Mouse (Mus musculus) MEL (cell line): Measurements from ENCODE around the gene Tex264. TPM values are rescaled to one million over a fixed set of nuclear protein-coding genes. Genes with fewer than 3 reads are reported as not detected.

ENCODE experiments used
- DNase-seq: peaks from one replicate; pipeline ENCODE4 v3.0.0; 2011; ENCODE audit warnings: low read depth, low spot score
- H3K27ac ChIP-seq: 2 replicates; pipeline ENCODE4 v1.5.1; 2012; ENCODE audit warnings: low read depth, mild to moderate bottlenecking, control low read depth, low read length, moderate library complexity; ENCODE audit not compliant: control insufficient read depth
- H3K27me3 ChIP-seq, 2 experiments: fragments of 150-350 bp in 1 of 2; sonication (generic) in 1 of 2; 2 replicates each; pipeline ENCODE4 v1.6.1; 2012; ENCODE audit warnings: low read length in 2 of 2, mild to moderate bottlenecking in 2 of 2, improper control_type of control experiment in 1 of 2, moderate library complexity in 1 of 2; ENCODE audit not compliant: insufficient read depth in 2 of 2, control insufficient read depth in 1 of 2
- H3K36me3 ChIP-seq, 2 experiments: 2 replicates each; pipeline ENCODE4 v1.6.1; 2012 to 2014; ENCODE audit warnings: low read length in 2 of 2, improper control_type of control experiment in 1 of 2, inconsistent platforms in 1 of 2, mild to moderate bottlenecking in 1 of 2; ENCODE audit not compliant: insufficient read depth in 2 of 2, control insufficient read depth in 1 of 2
- H3K4me1 ChIP-seq, 2 experiments: fragments of 150-350 bp in 1 of 2; sonication (generic) in 1 of 2; 2 replicates each; pipeline ENCODE4 v1.6.1; 2012; ENCODE audit warnings: low read length in 2 of 2, improper control_type of control experiment in 1 of 2, mild to moderate bottlenecking in 1 of 2; ENCODE audit not compliant: insufficient read depth in 2 of 2, control insufficient read depth in 1 of 2
- H3K4me3 ChIP-seq, 2 experiments: fragments of 150-350 bp in 1 of 2; sonication (generic) in 1 of 2; 2 replicates each; pipeline ENCODE4 v1.5.1; 2012; ENCODE audit warnings: low read depth in 2 of 2, low read length in 2 of 2, mild to moderate bottlenecking in 2 of 2, moderate library complexity in 2 of 2, control low read depth in 1 of 2, improper control_type of control experiment in 1 of 2; ENCODE audit not compliant: control insufficient read depth in 1 of 2, insufficient read depth in 1 of 2
- H3K79me2 ChIP-seq: 2 replicates; pipeline ENCODE4 v1.6.1; 2012; ENCODE audit warnings: mild to moderate bottlenecking, low read length, moderate library complexity; ENCODE audit not compliant: control insufficient read depth, poor library complexity, insufficient read depth
- H3K9ac ChIP-seq: 2 replicates; pipeline ENCODE4 v1.6.1; 2012; ENCODE audit warnings: low read depth, mild to moderate bottlenecking, control low read depth, low read length, moderate library complexity; ENCODE audit not compliant: control insufficient read depth, poor library complexity, severe bottlenecking
- H3K9me3 ChIP-seq: fragments of 150-350 bp; sonication (generic); replicated peaks from 2 replicates; pipeline ENCODE4 v1.6.1; 2012; ENCODE audit warnings: mild to moderate bottlenecking, low read length, improper control_type of control experiment, moderate library complexity; ENCODE audit not compliant: insufficient read depth
- CTCF ChIP-seq, 3 experiments: IDR thresholded peaks in 2 of 3; conservative IDR thresholded peaks in 1 of 3; 2 replicates each; pipeline ENCODE4 v1.5.1; 2011 to 2012; ENCODE audit warnings: low read length in 3 of 3, low read depth in 2 of 3, mild to moderate bottlenecking in 2 of 3, improper control_type of control experiment in 1 of 3, inconsistent platforms in 1 of 3, mixed read lengths in 1 of 3, moderate library complexity in 1 of 3; ENCODE audit not compliant: control insufficient read depth in 1 of 3, insufficient read depth in 1 of 3, poor library complexity in 1 of 3, severe bottlenecking in 1 of 3
- ELF1 ChIP-seq: IDR thresholded peaks from 2 replicates; pipeline ENCODE4 v1.6.1; 2014; ENCODE audit warnings: low read depth, mild to moderate bottlenecking, inconsistent platforms, low read length, improper control_type of control experiment, moderate library complexity
- EP300 ChIP-seq, 2 experiments: IDR thresholded peaks; 2 replicates each; pipeline ENCODE4 v1.6.1; 2011; ENCODE audit warnings: improper control_type of control experiment in 2 of 2, low read length in 2 of 2, low read depth in 1 of 2, mild to moderate bottlenecking in 1 of 2
- ETS1 ChIP-seq: IDR thresholded peaks from 2 replicates; pipeline ENCODE4 v1.6.1; 2012; ENCODE audit warnings: low read depth, mild to moderate bottlenecking, inconsistent platforms, low read length, improper control_type of control experiment, moderate library complexity
- GABPA ChIP-seq: IDR thresholded peaks from 2 replicates; pipeline ENCODE4 v1.6.1; 2012; ENCODE audit warnings: low read depth, mild to moderate bottlenecking, inconsistent platforms, low read length, improper control_type of control experiment, moderate library complexity
- GATA1 ChIP-seq: IDR thresholded peaks from 2 replicates; pipeline ENCODE4 v1.6.1; 2011; ENCODE audit warnings: low read depth, low read length, improper control_type of control experiment
- HCFC1 ChIP-seq: IDR thresholded peaks from 2 replicates; pipeline ENCODE4 v1.6.1; 2012; ENCODE audit warnings: low read depth, mild to moderate bottlenecking, inconsistent platforms, low read length, improper control_type of control experiment, moderate library complexity
- KAT2A ChIP-seq: conservative IDR thresholded peaks from 2 replicates; pipeline ENCODE4 v1.6.1; 2012; ENCODE audit warnings: low read depth, low read length, improper control_type of control experiment, inconsistent platforms
- MEF2A ChIP-seq: IDR thresholded peaks from 2 replicates; pipeline ENCODE4 v1.6.1; 2014; ENCODE audit warnings: low read depth, mild to moderate bottlenecking, inconsistent platforms, low read length, improper control_type of control experiment; ENCODE audit not compliant: poor library complexity, insufficient replicate concordance, severe bottlenecking; ENCODE audit errors: extremely low read depth
- NRF1 ChIP-seq: IDR thresholded peaks from 2 replicates; pipeline ENCODE4 v1.6.1; 2014; ENCODE audit warnings: low read depth, mild to moderate bottlenecking, inconsistent platforms, low read length, improper control_type of control experiment, moderate library complexity; ENCODE audit not compliant: poor library complexity, insufficient read depth, severe bottlenecking
- POLR2A ChIP-seq, 2 experiments: IDR thresholded peaks; 2 replicates each; pipeline ENCODE4 v1.6.1; 2011 to 2012; ENCODE audit warnings: low read length in 2 of 2, mild to moderate bottlenecking in 2 of 2, control low read depth in 1 of 2, improper control_type of control experiment in 1 of 2, low read depth in 1 of 2, moderate library complexity in 1 of 2; ENCODE audit not compliant: control insufficient read depth in 1 of 2, insufficient read depth in 1 of 2, poor library complexity in 1 of 2
- SMC3 ChIP-seq: IDR thresholded peaks from 2 replicates; pipeline ENCODE4 v1.6.1; 2011; ENCODE audit warnings: low read depth, low read length, improper control_type of control experiment
- TAL1 ChIP-seq: IDR thresholded peaks from 2 replicates; pipeline ENCODE4 v1.6.1; 2012; ENCODE audit warnings: mild to moderate bottlenecking, inconsistent platforms, low read length, moderate library complexity, mixed read lengths
- TBP ChIP-seq: IDR thresholded peaks from 2 replicates; pipeline ENCODE4 v1.8.0; 2011; ENCODE audit warnings: low read depth, low read length, improper control_type of control experiment
- TCF12 ChIP-seq: IDR thresholded peaks from 2 replicates; pipeline ENCODE4 v1.6.1; 2014; ENCODE audit warnings: low read depth, mild to moderate bottlenecking, inconsistent platforms, low read length, improper control_type of control experiment, moderate library complexity
- UBTF ChIP-seq: IDR thresholded peaks from 2 replicates; pipeline ENCODE4 v1.6.1; 2012; ENCODE audit warnings: low read depth, mild to moderate bottlenecking, inconsistent platforms, low read length, improper control_type of control experiment, moderate library complexity, borderline replicate concordance; ENCODE audit not compliant: insufficient read depth
- ZNF384 ChIP-seq: IDR thresholded peaks from 2 replicates; pipeline ENCODE4 v1.6.1; 2012; ENCODE audit warnings: low read depth, mild to moderate bottlenecking, inconsistent platforms, low read length, improper control_type of control experiment
- polyA plus RNA-seq, 2 experiments: library from polyadenylated mRNA; stranded (reverse) in 1 of 2; unstranded in 1 of 2; fragments of >175 nt in 1 of 2; fragments of >200 nt in 1 of 2; gene quantifications; 2 replicates each; pipeline versions ENCODE4 v1.2.1 to v1.2.4; 2012; ENCODE audit warnings: low replicate concordance in 2 of 2, low read depth in 1 of 2; ENCODE audit not compliant: insufficient read length in 2 of 2, insufficient read depth in 1 of 2, missing spikeins in 1 of 2
- total RNA-seq: library from RNA; depleted of rRNA; stranded (reverse); fragments of 300-350 nt; gene quantifications from 2 replicates; pipeline ENCODE4 v1.2.3, GENCODE M21; 2012

The Tex264 gene
- total and polyA plus RNA-seq, 3 experiments = 47.1 to 87.6 TPM; not detected in 1

DNA sequence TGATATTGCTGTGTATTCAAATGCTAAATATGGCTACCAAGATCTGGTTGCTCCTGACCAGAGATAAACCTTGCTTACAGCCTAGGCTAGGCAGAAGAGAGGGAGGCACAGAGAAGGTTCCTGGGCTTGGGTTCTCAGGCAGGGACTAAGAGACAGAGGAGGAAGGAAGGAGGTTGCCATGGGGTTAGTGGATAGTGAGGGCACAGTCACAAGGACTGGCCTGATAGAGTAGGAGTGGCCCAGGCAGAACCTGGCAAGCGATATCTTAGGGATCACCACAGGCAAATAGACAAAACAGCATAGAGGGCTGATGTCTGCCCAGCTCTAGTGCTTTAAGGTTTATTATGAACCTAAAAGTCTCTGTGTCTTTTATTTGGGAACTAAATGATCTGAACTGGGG, 41.2 kb upstream of the Tex264 start:
- Histone ChIP-seq H3K9ac (no peak overlapping the region), H3K36me3 (peaks cover 0 to 3% of the 10 kb centered on the region in 2 experiments; a peak in 3 of 4 replicates)
- no peak for TF ChIP-seq NRF1
- 0 out of 4 replicates have a peak, but pooled peaks have one; percentile 19 to 21 for TF ChIP-seq EP300 (IDR thresholded peaks at IDR 0.05; ENCODE audit: low read depth in 1 of 2, low read length in 2 of 2)
- peak; percentile 14; the same call in 1 of the 2 replicates for TF ChIP-seq TCF12
- TF ChIP-seq GABPA = no peak
- TF ChIP-seq, all 39 proteins: peak for 2
- Histone ChIP-seq H3K79me2 (no peaks in the 10 kb centered on the region), H3K27me3 (no peaks in the 10 kb centered on the region), H3K4me1 (peaks cover 0 to 3% of the 10 kb centered on the region in 2 experiments; a peak in 3 of 4 replicates), H3K4me3 (no peak overlapping the region), H3K27ac (no peak overlapping the region), H3K9me3 (no peaks in the 10 kb centered on the region)
- peak; percentile 66 for DNase-seq

GRCm38 (mm10) chr9:106725435-106725834, 39.7 kb upstream of the Tex264 start:
- H3K27me3 ChIP-seq = no peaks in the 10 kb centered on the region
- H3K9ac ChIP-seq = no peak overlapping the region
- H3K79me2 ChIP-seq = no peaks in the 10 kb centered on the region
- no peak overlapping the region for H3K27ac ChIP-seq
- no peak for DNase-seq
- H3K9me3 ChIP-seq = no peaks in the 10 kb centered on the region
- TF ChIP-seq GATA1 (no peak), ELF1 (no peak), TAL1 (no peak), HCFC1 (no peak), KAT2A (no peak), MEF2A (no peak)
- H3K4me1 ChIP-seq = peaks cover 0 to 3% of the 10 kb centered on the region in 2 experiments; a peak in 3 of 4 replicates
- H3K4me3 ChIP-seq = no peak overlapping the region
- peaks cover 3% of the 10 kb centered on the region in 2 experiments; a peak in 3 of 4 replicates for H3K36me3 ChIP-seq

DNA sequence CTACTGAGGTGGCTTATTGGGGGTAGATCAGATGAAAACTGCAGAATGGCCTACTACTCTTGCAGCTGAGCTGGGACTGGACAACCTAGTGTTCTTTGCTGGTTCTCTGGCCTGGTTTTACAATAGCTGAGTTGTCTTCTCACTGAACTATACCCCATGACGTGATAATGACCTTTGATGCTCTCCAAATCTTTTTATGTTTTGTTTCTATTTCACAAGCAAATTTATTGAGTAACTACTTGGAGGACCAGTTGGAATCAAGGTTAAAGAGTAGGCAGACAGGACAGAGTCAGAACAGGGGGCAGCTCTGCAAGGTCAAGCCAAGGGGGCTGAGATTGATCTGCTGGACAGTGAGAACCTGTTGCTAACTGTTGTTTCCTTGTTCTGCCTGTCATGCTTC, 39.1 kb upstream of the Tex264 start:
- Histone ChIP-seq H3K27me3 (no peaks in the 10 kb centered on the region), H3K27ac (no peak overlapping the region), H3K79me2 (no peaks in the 10 kb centered on the region), H3K9ac (no peak overlapping the region), H3K36me3 (peaks cover 3% of the 10 kb centered on the region in 2 experiments; a peak in 3 of 4 replicates), H3K4me3 (no peak overlapping the region), H3K9me3 (no peaks in the 10 kb centered on the region), H3K4me1 (peaks cover 0 to 3% of the 10 kb centered on the region in 2 experiments; a peak in 3 of 4 replicates)
- TF ChIP-seq POLR2A (IDR thresholded peaks at IDR 0.05; ENCODE audit: control insufficient read depth in 1 of 2, insufficient read depth in 1 of 2, low read depth in 1 of 2, low read length in 2 of 2, poor library complexity in 1 of 2) = no peak
- no peak for TF ChIP-seq ZNF384
- no peak for TF ChIP-seq TBP
- TF ChIP-seq NRF1 = no peak
- TF ChIP-seq ETS1 = no peak
- TF ChIP-seq CTCF (IDR thresholded peaks at IDR 0.05 in 2 of 3, conservative IDR thresholded peaks at IDR 0.05 in 1 of 3; ENCODE audit: control insufficient read depth in 1 of 3, insufficient read depth in 1 of 3, low read depth in 2 of 3, low read length in 3 of 3, poor library complexity in 1 of 3, severe bottlenecking in 1 of 3) = no peak
- no peak for TF ChIP-seq GABPA
- no peak for TF ChIP-seq UBTF
- no peak for TF ChIP-seq SMC3
- no peak for DNase-seq
